Mouse (Mus musculus) ES-Bruce4 (cell line): ENCODE results near the gene Ubp1.

ENCODE experiments used
- CTCF ChIP-seq: IDR thresholded peaks from one replicate; pipeline ENCODE4 v1.8.1; 2011; ENCODE audit warnings: low read depth, low read length
- EP300 ChIP-seq: IDR thresholded peaks from 2 replicates; pipeline ENCODE4 v1.6.1; 2011; ENCODE audit warnings: low read depth, low read length; ENCODE audit not compliant: insufficient read depth

- no peak for TF ChIP-seq CTCF
- TF ChIP-seq EP300: no peak
Measured at GRCm38 (mm10) chr9:113971615-113972014, 40.9 kb downstream of the Ubp1 start.
